Mouse (Mus musculus) limb, embryonic 14.5 days (tissue): ENCODE results near the gene Thsd4. TPM values are rescaled to one million over a fixed set of nuclear protein-coding genes. Genes with fewer than 3 reads are reported as not detected.

Source experiments
- ATAC-seq: fragments of 200-750 bp; cut with Nextera tagmentation; 2 replicates; pipeline ENCODE4 v1.8.0; 2017; ENCODE audit warnings: low read depth, moderate number of reproducible peaks, moderate TSS enrichment; ENCODE audit not compliant: low FRiP score
- DNase-seq: peaks from one replicate; pipeline ENCODE4 v3.0.0-alpha.2; 2015; ENCODE audit warnings: low spot score
- H3K27ac ChIP-seq: fragments of 300-500 bp; sonication (generic); replicated peaks from 2 replicates; pipeline ENCODE4 v1.5.1; 2014; ENCODE audit warnings: low read depth, mild to moderate bottlenecking, low read length, moderate library complexity, mixed read lengths
- H3K27me3 ChIP-seq: fragments of 300-500 bp; sonication (generic); 2 replicates; pipeline ENCODE4 v1.6.1; 2014; ENCODE audit warnings: low read length, mixed read lengths; ENCODE audit not compliant: control insufficient read depth, insufficient read depth
- H3K36me3 ChIP-seq: fragments of 300-500 bp; sonication (generic); 2 replicates; pipeline ENCODE4 v1.6.1; 2014; ENCODE audit warnings: mild to moderate bottlenecking, low read length, moderate library complexity, mixed read lengths; ENCODE audit not compliant: control insufficient read depth, insufficient read depth
- H3K4me1 ChIP-seq: fragments of 300-500 bp; sonication (generic); 2 replicates; pipeline ENCODE4 v1.6.1; 2014; ENCODE audit warnings: antibody characterized with exemption, low read length, mixed read lengths; ENCODE audit not compliant: control insufficient read depth, insufficient read depth
- H3K4me2 ChIP-seq: fragments of 300-500 bp; sonication (generic); replicated peaks from 2 replicates; pipeline ENCODE4 v1.6.1; 2014; ENCODE audit warnings: low read depth, mild to moderate bottlenecking, low read length, moderate library complexity; ENCODE audit not compliant: severe bottlenecking
- H3K4me3 ChIP-seq: fragments of 300-500 bp; sonication (generic); replicated peaks from 2 replicates; pipeline ENCODE4 v1.5.1; 2014; ENCODE audit warnings: low read length
- H3K9ac ChIP-seq: fragments of 300-500 bp; sonication (generic); 2 replicates; pipeline ENCODE4 v1.6.1; 2014; ENCODE audit warnings: mild to moderate bottlenecking, low read depth, low read length, moderate library complexity; ENCODE audit not compliant: severe bottlenecking
- H3K9me3 ChIP-seq: fragments of 300-500 bp; sonication (generic); 2 replicates; pipeline ENCODE4 v1.6.1; 2016; ENCODE audit warnings: low read length; ENCODE audit not compliant: control insufficient read depth
- POLR2A ChIP-seq: fragments of 200-500 bp; IDR thresholded peaks from 2 replicates; pipeline ENCODE4 v1.8.0; 2012; ENCODE audit warnings: inconsistent platforms, mild to moderate bottlenecking, moderate library complexity, borderline replicate concordance; ENCODE audit not compliant: insufficient read depth, insufficient read length; ENCODE audit errors: extremely low read depth
- WGBS: fragments of 180-500 bp; shearing (Covaris S2); extraction: QIAGEN DNeasy Blood & Tissue Kit; methylation state at CpG from one replicate; pipeline ENCODE4 v1.1.7; 2014; 5-methylcytosine and 5-hydroxymethylcytosine counted together
- polyA plus RNA-seq, 2 experiments: library from polyadenylated mRNA; depleted of rRNA in 1 of 2; stranded (reverse) in 1 of 2; unstranded in 1 of 2; fragments of >200 nt; fragmentation: Nextera tagmentation in 1 of 2; extraction: Ambion mirVana in 1 of 2; gene quantifications; 2 replicates each; pipeline versions ENCODE4 v1.2.1 to v1.2.3; 2012 to 2014

Thsd4 gene
- polyA plus RNA-seq, 2 experiments: 30.8 to 31.2 TPM

DNA sequence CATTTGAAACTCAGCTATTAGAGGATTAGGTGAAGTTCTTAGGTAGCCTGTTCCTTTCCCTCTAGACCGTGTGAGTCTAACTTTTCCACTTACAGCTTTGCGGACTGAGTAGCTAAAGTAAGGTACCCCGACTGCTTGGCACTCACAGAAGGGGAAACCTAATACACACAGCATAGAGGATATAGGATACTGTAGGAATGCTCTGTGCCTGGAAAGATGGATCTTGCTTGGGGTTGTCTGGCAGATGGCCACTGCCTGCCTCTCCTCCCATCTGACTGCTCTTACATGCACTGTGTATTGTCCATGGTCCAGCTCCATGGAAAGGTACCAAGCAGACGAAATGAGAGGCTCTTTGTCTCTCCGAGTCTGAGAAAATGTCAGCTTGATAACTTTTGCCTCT, 530.4 kb downstream of the Thsd4 start:
- TF ChIP-seq POLR2A: no peak
- Histone ChIP-seq H3K4me2 (no peak overlapping the region), H3K9me3 (no peaks in the 10 kb centered on the region), H3K27ac (0 out of 2 replicates have a peak overlapping the region, but pooled peaks have one; percentile 5), H3K36me3 (peaks cover 34% of the 10 kb centered on the region; the same call in 1 of the 2 replicates), H3K9ac (no peak overlapping the region), H3K27me3 (no peaks in the 10 kb centered on the region), H3K4me1 (no peaks in the 10 kb centered on the region), H3K4me3 (no peak overlapping the region)
- DNase-seq (peak; percentile 32), ATAC-seq (no peak; the same call in 1 of the 2 replicates)
- 61% methylated on average over 5 of the region's 5 CpGs for WGBS

DNA sequence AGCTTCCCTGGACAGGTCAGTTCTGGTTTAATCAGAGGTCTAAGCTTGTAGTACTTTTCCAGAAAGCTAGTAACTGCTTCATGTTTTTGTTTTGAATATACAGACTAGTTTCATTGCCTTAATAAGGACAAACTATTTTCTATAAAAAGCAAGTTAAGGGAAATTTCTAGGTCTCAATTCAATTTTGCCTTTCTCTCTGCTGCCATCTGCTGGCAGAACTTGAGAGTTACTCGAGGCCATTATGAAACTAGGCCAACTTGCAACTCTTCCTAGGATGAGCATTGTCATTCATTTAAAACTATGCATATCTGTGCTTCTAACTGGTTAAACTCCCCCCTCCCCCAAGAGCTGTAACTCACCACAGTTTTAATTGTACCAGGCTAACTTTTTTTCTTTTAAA, 532.0 kb downstream of the Thsd4 start:
- H3K9ac ChIP-seq: no peak overlapping the region
- DNase-seq: peak; percentile 81
- H3K27ac ChIP-seq: no peak overlapping the region
- H3K4me2 ChIP-seq: no peak overlapping the region
- H3K4me3 ChIP-seq: no peak overlapping the region
- H3K36me3 ChIP-seq: peaks cover 36% of the 10 kb centered on the region; the same call in 1 of the 2 replicates
- no peaks in the 10 kb centered on the region for H3K9me3 ChIP-seq
- no peaks in the 10 kb centered on the region for H3K4me1 ChIP-seq
- 3% methylated on average over 1 of the region's 1 CpGs for WGBS
- H3K27me3 ChIP-seq: no peaks in the 10 kb centered on the region
- TF ChIP-seq POLR2A: no peak
- ATAC-seq: no peak

DNA sequence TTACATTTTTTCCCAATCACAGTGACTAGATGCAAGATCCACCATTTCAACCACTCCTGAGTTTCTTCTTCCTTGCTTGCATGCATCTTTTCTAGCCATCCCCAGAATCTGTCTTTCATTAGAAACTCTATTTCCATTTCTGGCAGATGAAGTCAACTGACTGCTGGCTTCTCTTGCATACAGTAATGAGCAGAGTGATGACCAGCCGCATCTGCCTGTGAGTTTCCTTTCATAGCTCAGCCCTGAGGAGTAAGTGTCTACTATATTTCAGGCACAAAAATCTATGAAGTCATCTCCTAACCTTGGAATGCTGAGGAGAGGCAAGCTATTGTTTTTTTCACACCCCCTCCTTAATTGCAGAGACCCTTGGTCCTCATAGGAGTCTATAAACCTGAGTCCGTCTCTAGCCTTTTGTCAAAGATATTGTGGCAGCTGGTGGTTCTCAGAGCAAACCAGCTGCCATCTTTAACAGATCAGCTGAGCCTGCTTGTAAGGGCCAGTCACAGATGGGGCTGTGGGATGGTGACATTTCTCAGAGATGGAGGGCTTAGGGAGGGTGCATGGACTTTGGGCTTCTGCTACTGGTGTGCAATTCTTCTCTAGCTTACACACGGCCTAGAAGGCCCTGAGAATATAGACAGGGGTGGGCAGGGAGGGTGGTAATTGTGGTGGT, 535.8 kb downstream of the Thsd4 start:
- H3K27ac ChIP-seq: no peak overlapping the region
- DNase-seq (no peak), ATAC-seq (no peak)
- no peak overlapping the region for H3K9ac ChIP-seq
- WGBS: 83% methylated on average over 3 of the region's 3 CpGs
- no peaks in the 10 kb centered on the region for H3K4me1 ChIP-seq
- no peak for TF ChIP-seq POLR2A
- no peaks in the 10 kb centered on the region for H3K9me3 ChIP-seq
- peaks cover 43% of the 10 kb centered on the region for H3K36me3 ChIP-seq
- no peak overlapping the region for H3K4me2 ChIP-seq
- H3K4me3 ChIP-seq: no peak overlapping the region
- no peaks in the 10 kb centered on the region for H3K27me3 ChIP-seq

DNA sequence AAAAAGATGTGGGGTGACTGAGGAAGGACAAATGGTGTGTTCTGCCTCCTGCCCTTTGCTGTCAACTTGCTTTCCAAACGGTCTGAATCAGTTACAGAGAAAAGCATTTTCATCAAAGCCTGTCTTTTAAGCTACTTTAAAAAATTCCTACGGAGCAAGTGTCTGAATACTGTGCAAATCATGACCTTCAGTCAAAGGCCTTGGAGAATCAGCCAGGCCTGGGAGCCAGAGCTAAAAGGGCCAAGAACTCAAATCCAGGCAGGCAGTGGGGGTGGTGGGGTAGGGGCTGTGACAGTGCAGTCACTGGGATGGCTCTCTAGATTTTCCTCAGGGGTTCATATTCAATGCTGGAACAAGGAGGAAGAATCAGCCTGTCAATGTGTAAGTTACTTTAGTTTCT, 540.7 kb downstream of the Thsd4 start:
- Histone ChIP-seq H3K27me3 (no peaks in the 10 kb centered on the region), H3K4me1 (no peaks in the 10 kb centered on the region), H3K27ac (no peak overlapping the region), H3K36me3 (peaks cover 34% of the 10 kb centered on the region), H3K9ac (no peak overlapping the region), H3K4me3 (no peak overlapping the region), H3K9me3 (no peaks in the 10 kb centered on the region), H3K4me2 (no peak overlapping the region)
- DNase-seq: no peak
- WGBS: 68% methylated on average over 2 of the region's 2 CpGs
- no peak for ATAC-seq
- no peak for TF ChIP-seq POLR2A

- no peak for ATAC-seq
- DNase-seq: no peak
- Histone ChIP-seq H3K4me2 (no peak overlapping the region), H3K36me3 (peaks cover 5% of the 10 kb centered on the region; the same call in 1 of the 2 replicates), H3K4me3 (no peak overlapping the region), H3K9me3 (no peaks in the 10 kb centered on the region), H3K27ac (no peak overlapping the region), H3K4me1 (peaks cover 3% of the 10 kb centered on the region; the same call in 1 of the 2 replicates), H3K9ac (no peak overlapping the region), H3K27me3 (no peaks in the 10 kb centered on the region)
- WGBS: 80% methylated on average over 4 of the region's 4 CpGs
- TF ChIP-seq POLR2A: no peak
Observed at GRCm38 (mm10) chr9:59971263-59971662, 550.6 kb downstream of the Thsd4 start.
